Mouse (Mus musculus) limb, embryonic 11.5 days (tissue): ENCODE measurements around the gene Mpp4. TPM values are rescaled to one million over a fixed set of nuclear protein-coding genes. Genes with fewer than 3 reads are reported as not detected.

Experiments used
- ATAC-seq: fragments of 200-750 bp; cut with Nextera tagmentation; 2 replicates; pipeline ENCODE4 v1.8.0; 2017; ENCODE audit warnings: low read depth; ENCODE audit not compliant: insufficient number of reproducible peaks, low FRiP score, low TSS enrichment
- DNase-seq: peaks from one replicate; pipeline ENCODE4 v3.0.0-alpha.2; 2015; ENCODE audit warnings: low spot score
- H3K27ac ChIP-seq: fragments of 300-500 bp; sonication (generic); replicated peaks from 2 replicates; pipeline ENCODE4 v1.5.1; 2014; ENCODE audit warnings: low read depth, mild to moderate bottlenecking, low read length
- H3K27me3 ChIP-seq: fragments of 300-500 bp; sonication (generic); 2 replicates; pipeline ENCODE4 v1.6.1; 2014; ENCODE audit warnings: mild to moderate bottlenecking, low read length, mixed read lengths; ENCODE audit not compliant: control insufficient read depth, insufficient read depth
- H3K36me3 ChIP-seq: fragments of 300-500 bp; sonication (generic); 2 replicates; pipeline ENCODE4 v1.6.1; 2014; ENCODE audit warnings: mild to moderate bottlenecking, low read length, moderate library complexity, mixed read lengths; ENCODE audit not compliant: control insufficient read depth, insufficient read depth
- H3K4me1 ChIP-seq: fragments of 300-500 bp; sonication (generic); 2 replicates; pipeline ENCODE4 v1.6.1; 2014; ENCODE audit warnings: low read length, mixed read lengths; ENCODE audit not compliant: control insufficient read depth, insufficient read depth
- H3K4me2 ChIP-seq: fragments of 300-500 bp; sonication (generic); 2 replicates; pipeline ENCODE4 v1.6.1; 2014; ENCODE audit warnings: low read depth, mild to moderate bottlenecking, moderate library complexity; ENCODE audit not compliant: severe bottlenecking
- H3K4me3 ChIP-seq: fragments of 300-500 bp; sonication (generic); 2 replicates; pipeline ENCODE4 v1.5.1; 2014; ENCODE audit warnings: low read depth, low read length
- H3K9ac ChIP-seq: fragments of 300-500 bp; sonication (generic); 2 replicates; pipeline ENCODE4 v1.6.1; 2014; ENCODE audit warnings: mild to moderate bottlenecking, low read length
- H3K9me3 ChIP-seq: fragments of 300-500 bp; sonication (generic); 2 replicates; pipeline ENCODE4 v1.6.1; 2016; ENCODE audit warnings: low read length; ENCODE audit not compliant: control insufficient read depth
- WGBS: fragments of 180-500 bp; shearing (Covaris S2); extraction: QIAGEN DNeasy Blood & Tissue Kit; methylation state at CpG from one replicate; pipeline ENCODE4 v1.1.7; 2014; 5-methylcytosine and 5-hydroxymethylcytosine counted together
- polyA plus RNA-seq: library from polyadenylated mRNA; unstranded; fragments of >200 nt; fragmentation: Nextera tagmentation; extraction: Ambion mirVana; gene quantifications from 2 replicates; pipeline ENCODE4 v1.2.1, GENCODE M21; 2014

The Mpp4 gene
- polyA plus RNA-seq, 1 experiment from 2014 or later, result 0.28 TPM

- Histone ChIP-seq H3K4me2 (no peak overlapping the region), H3K4me3 (no peak overlapping the region), H3K27ac (no peak overlapping the region), H3K9ac (no peak overlapping the region), H3K4me1 (no peaks in the 10 kb centered on the region), H3K9me3 (no peaks in the 10 kb centered on the region), H3K27me3 (no peaks in the 10 kb centered on the region), H3K36me3 (0 out of 2 replicates have a peak, but pooled peaks cover 2% of the 10 kb centered on the region)
- DNase-seq (no peak), ATAC-seq (no peak)
- WGBS, result 86% methylated on average over 5 of the region's 5 CpGs
These were observed 37.8 kb upstream of the Mpp4 start for GRCm38 (mm10) chr1:59200960-59201359.

- Histone ChIP-seq H3K9me3 (no peaks in the 10 kb centered on the region), H3K4me3 (no peak overlapping the region), H3K9ac (no peak overlapping the region), H3K4me2 (no peak overlapping the region), H3K36me3 (0 out of 2 replicates have a peak, but pooled peaks cover 3% of the 10 kb centered on the region), H3K27me3 (no peaks in the 10 kb centered on the region), H3K4me1 (no peaks in the 10 kb centered on the region), H3K27ac (no peak overlapping the region)
- ATAC-seq (no peak), DNase-seq (no peak)
- 28% methylated on average over 6 of the region's 6 CpGs for WGBS
These were observed 31.8 kb upstream of the Mpp4 start for GRCm38 (mm10) chr1:59194979-59195378.

GRCm38 (mm10) chr1:59187786-59188185 is 24.6 kb upstream of the Mpp4 start:
- Histone ChIP-seq H3K27ac (no peak overlapping the region), H3K27me3 (no peaks in the 10 kb centered on the region), H3K4me1 (no peaks in the 10 kb centered on the region), H3K9me3 (no peaks in the 10 kb centered on the region), H3K9ac (no peak overlapping the region), H3K4me3 (no peak overlapping the region), H3K36me3 (no peaks in the 10 kb centered on the region), H3K4me2 (no peak overlapping the region)
- 86% methylated on average over 5 of the region's 5 CpGs for WGBS
- DNase-seq, result no peak
- no peak for ATAC-seq

DNA sequence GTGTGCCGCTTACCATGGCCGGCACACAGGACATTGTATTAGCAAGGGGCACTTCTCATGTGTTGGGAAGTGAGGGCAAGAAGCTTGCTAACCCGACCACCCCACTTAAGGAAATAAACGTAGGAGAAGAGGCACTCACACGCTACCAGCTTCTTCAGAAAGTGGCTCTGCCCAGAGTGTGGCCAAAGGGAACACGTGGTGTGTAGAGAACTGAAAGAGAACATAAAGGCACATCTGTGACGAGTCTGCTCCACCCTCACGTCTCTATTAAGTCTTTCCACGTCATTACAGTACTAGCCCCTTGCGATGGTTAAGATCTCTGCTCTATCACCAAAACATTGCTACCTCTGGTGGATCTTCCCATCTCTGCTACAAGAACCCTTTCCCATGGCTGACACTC is 23.1 kb upstream of the Mpp4 start:
- WGBS, result 90% methylated on average over 10 of the region's 10 CpGs

GRCm38 (mm10) chr1:59185410-59185809 is 22.2 kb upstream of the Mpp4 start:
- H3K27ac ChIP-seq, result no peak overlapping the region
- no peaks in the 10 kb centered on the region for H3K27me3 ChIP-seq
- no peak for DNase-seq
- H3K4me1 ChIP-seq, result no peaks in the 10 kb centered on the region
- ATAC-seq, result no peak
- H3K4me3 ChIP-seq, result no peak overlapping the region
- H3K36me3 ChIP-seq, result no peaks in the 10 kb centered on the region
- H3K9me3 ChIP-seq, result no peaks in the 10 kb centered on the region
- no peak overlapping the region for H3K9ac ChIP-seq
- WGBS, result 88% methylated on average over 9 of the region's 9 CpGs
- no peak overlapping the region for H3K4me2 ChIP-seq

More for the DNA sequence above, 23.1 kb upstream of the Mpp4 start:
- ATAC-seq (no peak), DNase-seq (no peak)
- no peaks in the 10 kb centered on the region for H3K36me3 ChIP-seq
- no peaks in the 10 kb centered on the region for H3K9me3 ChIP-seq
- H3K27ac ChIP-seq, result no peak overlapping the region
- H3K4me1 ChIP-seq, result no peaks in the 10 kb centered on the region
- no peaks in the 10 kb centered on the region for H3K27me3 ChIP-seq
- no peak overlapping the region for H3K9ac ChIP-seq
- H3K4me3 ChIP-seq, result no peak overlapping the region
- H3K4me2 ChIP-seq, result no peak overlapping the region

- no peak overlapping the region for H3K9ac ChIP-seq
- no peak for DNase-seq
- H3K9me3 ChIP-seq, result no peaks in the 10 kb centered on the region
- no peak overlapping the region for H3K27ac ChIP-seq
- H3K4me2 ChIP-seq, result no peak overlapping the region
- H3K4me1 ChIP-seq, result no peaks in the 10 kb centered on the region
- 97% methylated on average over 4 of the region's 4 CpGs for WGBS
- no peak overlapping the region for H3K4me3 ChIP-seq
- H3K27me3 ChIP-seq, result no peaks in the 10 kb centered on the region
- ATAC-seq, result no peak
- no peaks in the 10 kb centered on the region for H3K36me3 ChIP-seq
These were observed 19.9 kb upstream of the Mpp4 start for GRCm38 (mm10) chr1:59183045-59183444.

DNA sequence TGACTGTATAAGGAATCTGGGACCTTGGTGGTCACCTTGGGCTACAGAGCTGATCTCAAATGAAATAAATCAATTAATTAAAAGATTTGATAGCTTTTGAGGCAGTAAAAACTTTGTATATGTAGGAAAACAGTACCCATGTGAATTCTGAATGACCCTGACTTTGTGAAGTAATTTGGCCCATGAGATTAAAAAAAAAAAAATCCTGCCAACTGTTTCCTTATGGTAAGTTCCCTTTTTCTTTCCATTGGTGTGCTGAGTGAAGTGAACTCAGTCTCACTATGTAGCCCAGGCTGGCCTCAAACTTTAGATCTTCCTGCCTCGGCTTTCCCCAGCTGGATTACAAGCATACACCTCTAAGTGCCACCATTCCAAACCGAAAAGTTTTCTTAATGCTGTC is 19.2 kb upstream of the Mpp4 start:
- DNase-seq (no peak), ATAC-seq (no peak)
- Histone ChIP-seq H3K36me3 (no peaks in the 10 kb centered on the region), H3K4me2 (no peak overlapping the region), H3K27ac (no peak overlapping the region), H3K4me3 (no peak overlapping the region), H3K9me3 (no peaks in the 10 kb centered on the region), H3K27me3 (no peaks in the 10 kb centered on the region), H3K9ac (no peak overlapping the region), H3K4me1 (no peaks in the 10 kb centered on the region)
- WGBS, result 84% methylated on average over 2 of the region's 2 CpGs

GRCm38 (mm10) chr1:59180003-59180402 is 16.8 kb upstream of the Mpp4 start:
- no peak overlapping the region for H3K27ac ChIP-seq
- no peak overlapping the region for H3K4me2 ChIP-seq
- no peaks in the 10 kb centered on the region for H3K9me3 ChIP-seq
- no peaks in the 10 kb centered on the region for H3K27me3 ChIP-seq
- H3K4me1 ChIP-seq, result no peaks in the 10 kb centered on the region
- 94% methylated on average over 3 of the region's 3 CpGs for WGBS
- no peak for ATAC-seq
- no peaks in the 10 kb centered on the region for H3K36me3 ChIP-seq
- no peak overlapping the region for H3K9ac ChIP-seq
- no peak overlapping the region for H3K4me3 ChIP-seq
- no peak for DNase-seq

GRCm38 (mm10) chr1:59178401-59178800 is 15.2 kb upstream of the Mpp4 start:
- Histone ChIP-seq H3K4me1 (no peaks in the 10 kb centered on the region), H3K9me3 (no peaks in the 10 kb centered on the region), H3K4me3 (no peak overlapping the region), H3K27ac (no peak overlapping the region), H3K36me3 (no peaks in the 10 kb centered on the region), H3K9ac (no peak overlapping the region), H3K4me2 (no peak overlapping the region), H3K27me3 (no peaks in the 10 kb centered on the region)
- WGBS, result 91% methylated on average over 10 of the region's 10 CpGs
- ATAC-seq (no peak), DNase-seq (no peak)
